Mouse (Mus musculus) bone marrow macrophage, adult 2 months (primary cell): ENCODE results near the gene Gucy1b1.

Experiments
- CTCF ChIP-seq: IDR thresholded peaks from 2 replicates; pipeline ENCODE4 v1.5.1; 2012; ENCODE audit warnings: low read depth, mild to moderate bottlenecking, low read length, moderate library complexity
- POLR2A ChIP-seq: IDR thresholded peaks from 2 replicates; pipeline ENCODE4 v1.6.1; 2012; ENCODE audit warnings: mild to moderate bottlenecking, low read depth, low read length, borderline replicate concordance

DNA sequence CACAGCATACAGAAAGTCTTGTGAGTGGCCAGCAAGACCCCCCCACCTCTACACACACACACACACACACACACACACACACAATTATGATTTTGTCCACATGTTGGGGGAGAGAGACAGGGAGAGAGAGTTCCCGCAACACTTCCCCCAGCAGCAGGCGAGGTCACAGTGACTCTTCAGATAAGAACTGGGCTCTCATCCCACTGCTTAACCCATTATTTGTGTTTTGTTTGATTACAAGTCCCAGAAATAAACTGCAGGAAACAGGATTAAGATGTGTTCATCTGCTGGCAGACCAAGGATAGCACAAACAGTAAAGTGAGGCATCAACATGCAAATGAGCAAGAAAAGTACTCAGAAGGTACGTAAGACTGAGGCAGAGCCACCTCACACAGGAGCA, 37.5 kb upstream of the Gucy1b1 start:
- TF ChIP-seq CTCF (no peak), POLR2A (no peak)
